Mouse (Mus musculus) CH12.LX (cell line): Measurements from ENCODE around the gene Eef1akmt4. TPM values are rescaled to one million over a fixed set of nuclear protein-coding genes. Genes with fewer than 3 reads are reported as not detected.

Experiments
- polyA plus RNA-seq: library from polyadenylated mRNA; unstranded; fragments of >175 nt; gene quantifications from 2 replicates; pipeline ENCODE4 v1.2.1, GENCODE M21; 2012; ENCODE audit warnings: low read depth; ENCODE audit not compliant: insufficient read length
- total RNA-seq, 2 experiments: library from RNA; depleted of rRNA; stranded (reverse); fragments of 300-350 nt in 1 of 2; fragments of >200 nt in 1 of 2; gene quantifications; 2 replicates each; pipeline ENCODE4 v1.2.3; 2012 to 2014

Gene Eef1akmt4
- total and polyA plus RNA-seq, 3 experiments: 50.7 to 82.8 (median 53.3) TPM

Other genes with a start within 250 kb of the Eef1akmt4 start
- gene Abcc5, start 185.2 kb upstream of the Eef1akmt4 start, total RNA-seq (2012; rRNA removed): 21.0 and 23.4 TPM in 2 replicates
- 23.8 and 27.1 TPM in 2 replicates for gene Abcc5, start 185.2 kb upstream of the Eef1akmt4 start, total RNA-seq (2014; rRNA removed)
- gene Abcc5, start 185.2 kb upstream of the Eef1akmt4 start, polyA plus RNA-seq: 25.8 and 28.6 TPM in 2 replicates
- gene Eif2b5, start 112.8 kb upstream of the Eef1akmt4 start, total RNA-seq (2012; rRNA removed): 179 and 208 TPM in 2 replicates
- 183 and 203 TPM in 2 replicates for gene Eif2b5, start 112.8 kb upstream of the Eef1akmt4 start, total RNA-seq (2014; rRNA removed)
- 139 and 151 TPM in 2 replicates for gene Eif2b5, start 112.8 kb upstream of the Eef1akmt4 start, polyA plus RNA-seq
- 7.6 and 7.7 TPM in 2 replicates for gene Dvl3, start 94.6 kb upstream of the Eef1akmt4 start, total RNA-seq (2012; rRNA removed)
- 1.8 and 1.9 TPM in 2 replicates for gene Dvl3, start 94.6 kb upstream of the Eef1akmt4 start, total RNA-seq (2014; rRNA removed)
- gene Dvl3, start 94.6 kb upstream of the Eef1akmt4 start, polyA plus RNA-seq: 14.8 and 16.9 TPM in 2 replicates
- gene Ap2m1, start 76.1 kb upstream of the Eef1akmt4 start, total RNA-seq (2012; rRNA removed): 315 and 343 TPM in 2 replicates
- gene Ap2m1, start 76.1 kb upstream of the Eef1akmt4 start, total RNA-seq (2014; rRNA removed): 375 and 415 TPM in 2 replicates
- 304 and 319 TPM in 2 replicates for gene Ap2m1, start 76.1 kb upstream of the Eef1akmt4 start, polyA plus RNA-seq
- gene Abcf3, start 63.0 kb upstream of the Eef1akmt4 start, total RNA-seq (2012; rRNA removed): 48.6 and 61.4 TPM in 2 replicates
- gene Abcf3, start 63.0 kb upstream of the Eef1akmt4 start, total RNA-seq (2014; rRNA removed): 46.9 and 55.7 TPM in 2 replicates
- gene Abcf3, start 63.0 kb upstream of the Eef1akmt4 start, polyA plus RNA-seq: 98.0 and 98.9 TPM in 2 replicates
- gene Vwa5b2, start 22.1 kb upstream of the Eef1akmt4 start, total RNA-seq (2012; rRNA removed): not detected in 2 replicates
- not detected in 2 replicates for gene Vwa5b2, start 22.1 kb upstream of the Eef1akmt4 start, total RNA-seq (2014; rRNA removed)
- gene Vwa5b2, start 22.1 kb upstream of the Eef1akmt4 start, polyA plus RNA-seq: 0.27 and 0.29 TPM in 2 replicates
- gene Gm49333, start within 50 bp of the Eef1akmt4 start, total RNA-seq (2012; rRNA removed): 0.08 TPM in 1 of 2 replicates, not detected in the other
- gene Gm49333, start within 50 bp of the Eef1akmt4 start, total RNA-seq (2014; rRNA removed): not detected in 2 replicates
- gene Gm49333, start within 50 bp of the Eef1akmt4 start, polyA plus RNA-seq: not detected in 2 replicates
- 22.7 and 25.6 TPM in 2 replicates for gene Alg3, start 142 bp downstream of the Eef1akmt4 start, total RNA-seq (2012; rRNA removed)
- gene Alg3, start 142 bp downstream of the Eef1akmt4 start, total RNA-seq (2014; rRNA removed): 16.0 and 17.2 TPM in 2 replicates
- 70.4 and 81.1 TPM in 2 replicates for gene Alg3, start 142 bp downstream of the Eef1akmt4 start, polyA plus RNA-seq
- 2.0 and 2.3 TPM in 2 replicates for gene Camk2n2, start 9.7 kb downstream of the Eef1akmt4 start, total RNA-seq (2012; rRNA removed)
- gene Camk2n2, start 9.7 kb downstream of the Eef1akmt4 start, total RNA-seq (2014; rRNA removed): 1.4 and 1.5 TPM in 2 replicates
- gene Camk2n2, start 9.7 kb downstream of the Eef1akmt4 start, polyA plus RNA-seq: 7.0 and 7.2 TPM in 2 replicates
- gene Ece2, start 18.2 kb downstream of the Eef1akmt4 start, total RNA-seq (2012; rRNA removed): 0.08 and 0.34 TPM in 2 replicates
- gene Ece2, start 18.2 kb downstream of the Eef1akmt4 start, total RNA-seq (2014; rRNA removed): 0.08 and 0.17 TPM in 2 replicates
- 0.26 and 0.49 TPM in 2 replicates for gene Ece2, start 18.2 kb downstream of the Eef1akmt4 start, polyA plus RNA-seq
- 340 and 410 TPM in 2 replicates for gene Psmd2, start 40.1 kb downstream of the Eef1akmt4 start, total RNA-seq (2012; rRNA removed)
- gene Psmd2, start 40.1 kb downstream of the Eef1akmt4 start, total RNA-seq (2014; rRNA removed): 267 and 273 TPM in 2 replicates
- 528 and 678 TPM in 2 replicates for gene Psmd2, start 40.1 kb downstream of the Eef1akmt4 start, polyA plus RNA-seq
- gene Eif4g1, start 56.7 kb downstream of the Eef1akmt4 start, total RNA-seq (2012; rRNA removed): 473 and 601 TPM in 2 replicates
- 370 and 403 TPM in 2 replicates for gene Eif4g1, start 56.7 kb downstream of the Eef1akmt4 start, total RNA-seq (2014; rRNA removed)
- gene Eif4g1, start 56.7 kb downstream of the Eef1akmt4 start, polyA plus RNA-seq: 492 and 519 TPM in 2 replicates
- gene Fam131a, start 81.6 kb downstream of the Eef1akmt4 start, total RNA-seq (2012; rRNA removed): 1.0 and 1.3 TPM in 2 replicates
- 0.50 and 0.77 TPM in 2 replicates for gene Fam131a, start 81.6 kb downstream of the Eef1akmt4 start, total RNA-seq (2014; rRNA removed)
- 0.67 and 1.4 TPM in 2 replicates for gene Fam131a, start 81.6 kb downstream of the Eef1akmt4 start, polyA plus RNA-seq
- gene Polr2h, start 106.1 kb downstream of the Eef1akmt4 start, total RNA-seq (2012; rRNA removed): 157 and 189 TPM in 2 replicates
- gene Polr2h, start 106.1 kb downstream of the Eef1akmt4 start, total RNA-seq (2014; rRNA removed): 183 and 189 TPM in 2 replicates
- gene Polr2h, start 106.1 kb downstream of the Eef1akmt4 start, polyA plus RNA-seq: 117 and 146 TPM in 2 replicates
- 4.2 and 4.5 TPM in 2 replicates for gene Clcn2, start 106.2 kb downstream of the Eef1akmt4 start, total RNA-seq (2012; rRNA removed)
- gene Clcn2, start 106.2 kb downstream of the Eef1akmt4 start, total RNA-seq (2014; rRNA removed): 1.2 and 1.4 TPM in 2 replicates
- 3.5 and 4.1 TPM in 2 replicates for gene Clcn2, start 106.2 kb downstream of the Eef1akmt4 start, polyA plus RNA-seq
- not detected in 2 replicates for gene Chrd, start 121.5 kb downstream of the Eef1akmt4 start, total RNA-seq (2012; rRNA removed)
- not detected in 2 replicates for gene Chrd, start 121.5 kb downstream of the Eef1akmt4 start, total RNA-seq (2014; rRNA removed)
- gene Chrd, start 121.5 kb downstream of the Eef1akmt4 start, polyA plus RNA-seq: not detected in 2 replicates
- 0.08 TPM in 2 replicates for gene Thpo, start 122.9 kb downstream of the Eef1akmt4 start, total RNA-seq (2012; rRNA removed)
- gene Thpo, start 122.9 kb downstream of the Eef1akmt4 start, total RNA-seq (2014; rRNA removed): 0.19 TPM in 2 replicates
- 0.71 and 1.0 TPM in 2 replicates for gene Thpo, start 122.9 kb downstream of the Eef1akmt4 start, polyA plus RNA-seq